Mouse (Mus musculus): Measurements from ENCODE around the gene Igsf11.

The Igsf11 gene

DNA sequence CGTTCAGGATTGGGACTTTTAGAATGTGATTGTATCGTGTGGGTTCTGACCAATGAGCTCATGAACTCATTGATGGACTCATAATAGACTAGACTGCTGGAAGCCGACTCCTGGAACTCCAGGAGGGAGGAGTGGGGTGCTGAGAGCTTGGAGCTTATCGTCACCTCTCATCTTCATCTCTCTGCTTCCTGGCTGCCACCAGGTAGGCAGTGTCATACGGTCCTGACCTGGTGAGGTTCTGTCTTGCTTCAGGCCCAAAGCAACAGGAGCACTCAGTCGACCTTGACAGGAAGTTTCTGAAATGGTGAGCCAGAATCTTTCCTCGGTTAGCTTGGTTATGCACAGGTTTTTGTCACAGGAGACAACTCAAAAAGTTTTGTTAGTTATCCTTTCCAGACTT is at the start of gene Igsf11:
Gene Igsf11 (plus strand): TSS at position 301 of the 400 bp plus-strand sequence.
- DNase-seq (ENCODE audit: inconsistent age in 2 of 2, low spot score in 1 of 2): no peak

DNA sequence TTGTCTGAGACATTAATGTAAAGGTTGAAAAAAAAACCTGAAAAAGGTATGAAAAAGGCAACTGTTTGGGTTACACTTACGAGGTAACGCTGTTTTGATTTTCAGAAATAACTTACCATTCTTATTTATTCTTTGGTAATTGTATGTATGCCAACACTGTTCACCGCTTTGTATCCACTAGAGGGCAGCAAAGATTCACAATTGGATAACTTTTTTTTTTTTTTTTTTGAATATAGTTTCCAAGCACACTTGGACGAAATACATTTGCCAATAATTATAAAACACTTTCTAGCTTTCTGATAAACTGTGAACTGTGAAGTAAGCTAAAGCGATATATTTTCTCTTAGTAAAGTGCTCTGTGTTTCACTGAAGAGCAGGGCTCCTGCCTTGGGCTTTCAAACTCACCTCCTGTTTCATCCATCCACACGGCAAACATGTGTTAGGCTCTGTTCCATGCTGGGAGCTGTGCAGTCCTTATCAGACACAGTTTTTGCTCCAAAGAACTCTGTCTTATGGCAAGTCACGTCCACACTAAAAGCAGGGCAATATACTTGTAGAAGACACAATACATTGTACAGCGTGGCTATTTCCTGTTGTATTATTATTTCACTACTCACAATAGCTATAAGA is 34.2 kb upstream of the Igsf11 start:
- DNase-seq (ENCODE audit: inconsistent age in 2 of 2, low spot score in 1 of 2): peak in 1 of 2 experiments; percentile 36

DNA sequence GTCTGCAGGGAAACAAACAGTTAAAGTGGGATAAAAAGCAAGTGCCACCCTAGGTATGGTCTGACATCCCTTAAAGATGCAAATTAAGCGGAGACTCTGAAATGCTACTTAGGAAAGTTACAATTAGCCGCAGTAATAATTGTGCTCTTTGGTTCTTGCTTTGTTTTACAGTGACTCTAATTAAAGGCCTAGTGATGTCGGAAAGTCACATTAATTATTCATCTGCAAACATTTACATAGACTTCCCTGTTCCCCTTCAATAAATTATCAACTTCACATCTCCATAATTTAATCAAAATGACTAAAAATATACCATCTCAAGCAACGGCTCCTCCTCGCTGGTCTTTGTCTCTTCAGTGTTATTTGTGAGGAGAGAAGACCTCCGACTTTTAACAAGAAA is 31.9 kb upstream of the Igsf11 start:
- no peak for DNase-seq (ENCODE audit: inconsistent age in 2 of 2, low spot score in 1 of 2)

DNA sequence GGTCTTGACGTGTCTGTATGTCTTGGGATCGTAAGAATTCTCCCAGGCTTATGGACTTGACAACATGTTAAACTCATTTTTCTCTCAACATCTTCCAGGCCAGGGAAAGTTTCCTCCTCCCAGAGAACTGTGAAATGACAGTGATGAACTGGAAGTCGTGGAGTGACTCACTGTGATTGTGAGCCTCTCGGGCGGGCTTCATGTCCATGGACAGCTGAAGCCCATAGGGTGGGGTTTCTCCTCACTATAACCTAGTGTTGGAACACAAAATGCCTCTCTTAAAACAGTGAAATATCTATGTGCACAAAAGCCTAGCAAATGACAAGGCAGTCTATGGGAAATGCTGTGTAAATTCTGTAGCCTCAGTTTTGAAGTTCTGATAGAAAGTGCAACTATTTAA is 28.1 kb upstream of the Igsf11 start:
- no peak for DNase-seq (ENCODE audit: inconsistent age in 2 of 2, low spot score in 1 of 2)

DNA sequence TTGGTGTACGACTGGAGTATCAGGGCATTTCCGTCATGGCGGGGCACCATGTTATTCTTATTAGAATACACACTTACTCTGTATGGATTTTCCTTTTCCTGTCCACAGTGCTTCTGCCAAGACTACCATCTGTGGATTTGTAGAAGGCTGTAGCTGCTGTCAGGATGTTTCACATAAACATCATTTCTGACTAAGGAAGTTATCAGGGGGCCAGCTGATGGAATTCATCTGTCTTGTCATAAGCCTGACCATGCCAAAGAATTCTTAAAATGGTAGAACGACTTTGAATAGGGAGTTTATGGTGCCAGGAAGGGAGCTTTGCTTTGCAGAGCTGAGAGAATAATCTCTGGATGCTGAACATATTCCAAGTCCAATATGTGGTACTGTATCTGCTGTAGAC is 19.2 kb upstream of the Igsf11 start:
- no peak for DNase-seq (ENCODE audit: inconsistent age in 2 of 2, low spot score in 1 of 2)

DNA sequence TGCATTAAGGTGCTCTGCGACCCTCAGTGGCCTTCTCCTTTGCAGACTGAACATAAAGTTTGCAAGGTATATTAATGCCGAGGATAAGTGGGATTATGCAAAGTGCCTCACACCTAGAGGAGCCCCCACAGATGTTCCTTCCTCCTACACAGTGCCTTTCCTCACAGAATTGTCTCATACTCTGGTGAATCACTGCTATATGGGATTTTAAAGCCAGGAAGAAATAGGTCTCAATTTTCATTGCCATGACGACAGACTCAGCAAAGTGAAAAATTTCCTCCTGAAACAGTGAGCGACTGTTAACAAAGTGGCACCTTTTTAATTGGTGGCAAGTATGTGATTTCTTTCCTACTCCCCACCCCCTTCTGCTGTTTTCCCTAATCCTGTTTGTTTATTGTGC is 18.0 kb upstream of the Igsf11 start:
- DNase-seq (ENCODE audit: inconsistent age in 2 of 2, low spot score in 1 of 2): no peak

DNA sequence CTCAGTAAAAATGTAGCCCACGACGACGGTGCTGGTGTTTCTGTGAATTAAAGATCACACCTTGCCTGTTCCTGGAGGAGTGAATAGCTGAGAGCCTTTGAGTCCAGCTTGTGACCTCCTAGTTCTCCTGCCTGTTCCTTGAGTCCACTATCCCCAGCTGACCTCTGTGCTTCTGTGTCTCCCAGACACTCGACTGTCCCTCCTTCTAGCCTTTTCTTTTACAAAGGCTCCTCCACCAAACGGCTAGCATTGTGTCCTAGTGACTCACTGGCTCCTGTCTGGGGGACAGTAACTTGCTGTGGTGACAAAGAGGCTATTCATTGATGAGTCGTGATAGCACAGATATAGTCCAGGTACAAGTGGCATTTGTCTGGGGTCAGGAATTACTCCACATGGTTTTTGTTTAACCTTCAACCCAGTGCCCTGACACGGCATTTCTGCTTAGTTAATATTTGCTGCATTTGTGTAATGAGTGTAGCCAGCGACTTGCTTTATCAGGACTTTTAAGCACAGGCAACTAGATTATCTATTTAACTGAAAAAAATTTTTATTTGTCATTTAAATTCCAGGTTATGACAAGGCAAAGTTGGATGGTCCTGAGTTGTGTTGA is 6.5 kb downstream of the Igsf11 start:
- DNase-seq (ENCODE audit: inconsistent age in 2 of 2, low spot score in 1 of 2): no peak

DNA sequence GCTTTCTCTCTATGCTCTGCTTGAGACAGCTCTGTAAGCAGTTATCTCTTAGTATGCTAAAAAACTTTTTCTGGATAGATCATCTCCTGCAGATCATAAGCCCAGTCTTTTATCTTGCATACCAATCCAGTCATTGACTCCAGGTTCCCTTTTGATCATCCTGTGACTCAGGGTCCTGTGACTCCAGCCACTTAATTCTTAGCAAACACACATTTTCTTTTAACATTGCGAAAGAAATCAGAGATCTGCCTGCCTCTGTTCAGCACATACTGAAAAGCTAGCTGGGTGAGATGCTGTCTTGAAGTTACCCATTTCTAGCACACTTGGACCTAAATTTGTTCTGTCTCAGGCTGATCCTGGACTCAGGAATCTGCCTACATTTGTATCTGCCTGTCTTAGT is 7.6 kb downstream of the Igsf11 start:
- no peak for DNase-seq (ENCODE audit: inconsistent age in 2 of 2, low spot score in 1 of 2)

DNA sequence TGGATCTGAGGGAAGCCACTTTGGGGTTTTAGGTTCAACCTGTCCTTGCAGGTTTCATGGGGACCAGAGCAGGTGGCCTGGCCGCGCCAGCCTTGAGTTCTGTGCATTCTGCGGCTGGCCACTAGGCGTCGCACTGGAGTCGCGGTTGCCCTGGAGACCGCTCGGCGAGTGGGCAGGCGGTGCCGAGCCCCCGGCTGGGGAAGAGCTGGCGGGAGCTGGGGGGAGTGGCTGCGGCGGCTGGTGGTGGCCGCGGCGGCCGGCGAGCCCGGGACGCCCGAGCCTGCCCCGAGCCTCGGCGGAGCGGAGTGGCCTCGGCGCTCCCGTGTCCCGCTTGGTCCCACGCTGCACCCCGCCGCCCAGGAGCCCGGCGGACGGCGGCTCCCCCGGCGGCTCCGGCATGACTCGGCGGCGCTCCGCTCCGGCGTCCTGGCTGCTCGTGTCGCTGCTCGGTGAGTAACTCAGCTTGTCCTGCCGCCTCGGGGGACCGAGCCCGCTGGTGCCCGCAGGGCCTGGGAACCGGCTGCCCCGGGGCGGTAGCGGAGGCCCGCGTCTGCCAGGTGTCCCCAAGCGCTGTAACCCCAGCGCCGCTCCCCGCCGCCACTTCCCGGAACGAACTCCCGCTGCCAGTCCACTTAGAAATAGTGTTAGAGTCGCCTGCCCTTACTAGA is 9.8 kb downstream of the Igsf11 start:
- DNase-seq (ENCODE audit: inconsistent age in 2 of 2, low spot score in 1 of 2): peak; percentile 92 to 96

DNA sequence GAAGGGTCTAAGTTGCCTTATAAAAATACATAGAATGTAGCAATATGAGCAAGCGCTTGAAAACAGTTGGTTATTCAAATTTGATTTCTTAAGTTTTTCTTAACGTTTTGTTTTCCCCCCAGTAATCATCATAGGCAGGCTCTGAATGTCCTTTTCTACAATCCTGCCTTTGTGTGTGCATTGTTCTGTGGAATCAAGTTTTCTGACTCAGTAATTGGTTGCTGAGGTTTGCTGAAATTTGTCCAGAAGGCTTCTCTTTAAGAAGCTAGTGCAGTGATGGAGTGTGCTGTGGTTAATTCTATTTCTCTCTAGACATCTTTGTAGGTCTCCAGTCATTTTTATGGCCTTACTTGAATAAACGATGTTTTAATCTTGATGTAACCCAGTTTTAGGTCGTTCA is 10.5 kb downstream of the Igsf11 start:
- DNase-seq (ENCODE audit: inconsistent age in 2 of 2, low spot score in 1 of 2): no peak

DNA sequence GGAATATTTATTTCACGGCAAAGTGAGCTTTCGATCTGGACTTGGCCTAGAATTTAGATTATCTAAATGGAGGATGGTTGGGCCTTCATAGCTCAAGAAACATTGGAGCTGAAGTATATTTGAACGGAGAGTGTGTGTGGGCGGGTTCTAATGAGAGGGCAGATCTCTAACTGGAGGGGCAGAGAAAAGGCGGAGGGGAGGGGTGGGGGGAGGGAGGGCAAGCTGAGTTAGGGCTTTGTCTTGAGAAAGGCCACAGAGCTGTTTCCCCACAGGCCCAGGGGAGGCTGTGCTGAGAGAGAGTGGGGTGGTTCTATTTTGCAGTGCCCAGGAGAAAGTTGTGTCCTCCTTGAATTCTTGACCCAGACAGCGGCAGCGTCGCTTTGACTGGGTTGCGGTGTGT is 11.7 kb downstream of the Igsf11 start:
- DNase-seq (ENCODE audit: inconsistent age in 2 of 2, low spot score in 1 of 2): no peak

DNA sequence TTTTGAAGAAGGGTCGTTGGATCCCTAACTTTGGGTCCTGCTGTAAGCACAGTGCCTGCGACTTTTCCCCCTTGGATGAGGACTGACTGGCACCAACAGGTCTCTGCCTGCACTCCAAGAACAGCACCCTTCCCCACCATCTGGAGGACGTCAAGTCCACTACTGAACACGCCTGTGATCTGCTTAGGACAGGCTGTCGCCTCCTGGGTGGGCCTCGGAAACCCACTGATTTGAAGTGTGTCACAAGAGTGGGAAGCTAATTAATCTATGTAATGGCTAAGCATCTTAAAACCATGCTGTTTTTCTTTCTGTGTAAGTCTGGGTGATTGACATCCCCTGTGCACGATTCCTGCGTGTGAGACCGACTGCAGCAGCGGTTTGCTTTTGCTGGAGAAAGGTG is 13.4 kb downstream of the Igsf11 start:
- DNase-seq (ENCODE audit: inconsistent age in 2 of 2, low spot score in 1 of 2): no peak

DNA sequence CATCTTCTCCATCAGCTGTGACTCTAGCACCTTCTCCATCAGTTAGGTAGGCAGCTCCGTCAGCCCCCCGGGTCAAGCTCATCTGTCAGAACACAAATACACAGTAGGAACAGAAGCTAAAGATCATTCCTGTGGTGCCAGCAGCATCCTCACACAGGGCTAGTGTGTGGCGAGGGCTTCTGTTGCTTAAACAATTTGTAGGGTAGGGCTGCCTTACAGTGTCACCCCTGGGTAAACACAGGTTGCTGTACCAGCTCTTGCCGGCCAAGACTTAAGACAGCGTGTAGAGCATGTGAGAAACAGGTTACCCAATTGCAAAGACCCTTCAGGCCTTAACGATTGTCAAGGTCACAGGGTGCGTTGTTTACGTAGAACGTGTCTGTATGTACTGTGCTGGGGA is 15.8 kb downstream of the Igsf11 start:
- DNase-seq (ENCODE audit: inconsistent age in 2 of 2, low spot score in 1 of 2): no peak

DNA sequence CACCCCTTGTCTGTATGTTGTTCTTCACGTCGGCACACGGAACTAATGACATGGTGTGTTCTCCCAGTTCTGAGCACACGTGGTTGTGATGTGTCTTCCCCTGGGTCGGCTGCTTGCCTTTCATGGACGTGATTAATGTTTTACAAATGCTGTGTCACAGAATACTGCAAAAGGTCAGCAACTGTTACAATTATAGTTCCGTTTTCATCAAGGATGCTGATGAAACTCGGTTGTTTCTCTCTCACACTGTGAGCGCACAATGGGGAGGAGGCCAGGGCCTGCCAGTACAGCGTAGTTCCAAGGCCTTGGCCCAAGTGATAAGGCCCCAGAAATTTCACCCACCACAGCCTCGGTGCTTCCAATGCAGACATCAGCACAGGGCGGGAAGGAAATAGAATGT is 17.0 kb downstream of the Igsf11 start:
- peak; percentile 33 to 83 for DNase-seq (ENCODE audit: inconsistent age in 2 of 2, low spot score in 1 of 2)

DNA sequence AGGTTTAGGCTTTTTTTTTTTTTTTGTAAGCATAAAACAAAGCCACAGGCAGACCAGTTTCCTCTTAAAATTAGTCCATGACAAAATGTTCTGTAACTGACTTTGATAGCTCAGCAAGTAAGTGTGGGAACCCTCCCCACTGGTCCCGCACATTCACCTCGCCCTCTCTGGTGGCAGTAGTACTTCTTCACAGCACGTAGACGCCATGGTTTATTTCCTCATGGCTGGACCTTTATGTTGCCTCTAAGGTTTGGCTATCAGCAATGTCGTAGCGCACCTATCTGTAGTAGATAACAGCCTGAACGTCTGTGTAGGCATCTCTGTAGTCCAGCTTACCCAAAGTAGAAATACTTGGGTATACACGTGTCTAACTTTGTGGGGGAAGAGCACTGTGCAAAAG is 17.6 kb downstream of the Igsf11 start:
- no peak for DNase-seq (ENCODE audit: inconsistent age in 2 of 2, low spot score in 1 of 2)

DNA sequence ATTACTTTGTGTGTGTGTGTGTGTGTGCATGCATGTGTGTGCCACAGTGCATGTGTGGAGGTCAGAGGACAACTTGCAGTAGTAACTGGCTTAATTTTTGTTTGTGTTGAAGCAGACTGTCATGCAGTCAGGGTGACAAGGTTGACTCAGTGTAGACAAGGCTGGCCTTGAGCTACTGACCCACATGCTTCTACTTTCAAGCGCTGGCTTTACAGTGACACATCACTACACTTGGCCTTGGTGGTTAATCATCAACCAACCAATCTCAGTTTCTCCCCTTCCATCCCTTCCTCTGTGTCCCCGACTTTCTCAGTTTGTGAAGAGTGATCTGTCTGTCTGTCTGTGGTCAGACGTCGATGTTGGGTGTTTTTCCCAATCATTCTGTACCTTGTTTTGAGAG is 23.0 kb downstream of the Igsf11 start:
- DNase-seq (ENCODE audit: inconsistent age in 2 of 2, low spot score in 1 of 2): peak; percentile 67 to 84

DNA sequence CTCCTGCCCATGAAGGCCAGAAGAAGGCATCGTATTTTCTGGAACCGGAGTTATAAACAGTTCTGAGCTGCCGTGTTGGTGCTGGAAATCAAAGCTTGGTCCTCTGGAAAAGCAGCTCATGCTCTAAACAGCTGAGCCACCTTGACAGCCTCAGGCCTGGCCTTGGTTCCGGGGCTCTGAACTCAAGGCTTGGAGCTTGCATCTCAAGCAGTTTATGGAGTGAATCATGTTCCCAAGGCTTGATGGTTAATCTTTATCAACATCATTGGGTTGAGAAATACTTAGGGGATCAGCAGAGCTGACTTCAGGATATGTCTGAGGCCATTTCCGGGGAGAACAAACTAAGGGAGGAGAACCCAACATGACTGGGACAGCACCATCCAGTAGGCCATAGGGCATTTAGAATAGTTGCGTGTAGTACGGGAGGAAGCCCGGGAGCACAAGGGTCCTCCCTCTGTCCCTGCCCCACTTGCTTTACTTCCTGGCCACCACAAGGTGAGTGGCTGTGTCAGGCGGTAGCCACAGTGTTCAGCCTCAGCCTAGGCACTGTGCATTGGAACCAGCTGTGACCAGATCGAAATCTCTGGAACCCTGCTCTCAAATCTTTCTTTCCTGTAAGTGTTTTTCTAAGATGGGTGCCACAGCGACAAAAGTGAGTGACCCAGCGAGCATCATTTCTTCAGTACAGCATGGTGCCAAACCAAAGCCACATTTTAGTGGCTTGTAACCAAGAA is 23.7 kb downstream of the Igsf11 start:
- peak in 1 of 2 experiments; percentile 55 for DNase-seq (ENCODE audit: inconsistent age in 2 of 2, low spot score in 1 of 2)

DNA sequence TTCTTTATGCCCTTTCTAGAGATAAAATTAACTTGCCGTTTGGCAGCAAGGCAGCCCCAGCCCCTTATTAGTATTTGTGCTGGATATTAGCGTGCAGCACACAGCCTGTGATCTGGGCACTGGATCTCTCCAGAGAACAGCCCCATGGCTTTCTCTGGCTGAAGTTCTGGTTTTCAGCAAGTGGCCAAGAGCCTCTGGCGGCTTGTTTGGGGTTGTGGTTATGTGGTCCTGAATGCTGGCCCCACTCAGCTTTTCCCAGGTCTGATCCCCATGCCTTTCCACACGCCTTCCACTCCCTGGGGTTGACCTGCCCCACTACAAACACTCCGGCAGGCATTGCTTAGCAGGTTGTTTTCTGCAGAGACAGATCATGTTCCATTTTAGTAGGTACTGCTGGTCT is 24.4 kb downstream of the Igsf11 start:
- DNase-seq (ENCODE audit: inconsistent age in 2 of 2, low spot score in 1 of 2): no peak

DNA sequence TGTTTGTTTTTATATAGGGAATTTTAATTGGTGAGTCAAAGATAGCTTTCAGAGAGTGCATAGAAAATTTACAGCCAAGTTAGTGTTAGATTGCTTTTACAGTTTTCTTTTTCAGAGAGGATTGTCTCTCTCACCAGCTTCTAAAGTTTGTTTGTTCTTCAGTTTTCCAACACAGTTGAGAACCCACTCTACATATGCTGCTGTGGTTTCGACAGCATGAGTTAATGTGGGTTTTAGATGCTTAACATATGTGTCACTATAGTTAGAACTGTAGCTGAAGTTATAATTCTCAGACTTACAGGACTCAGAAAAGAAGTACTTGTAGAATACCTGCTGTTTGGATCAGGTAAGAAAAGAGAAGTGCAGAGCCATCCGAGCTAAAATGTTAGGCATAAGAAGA is 25.6 kb downstream of the Igsf11 start:
- no peak for DNase-seq (ENCODE audit: inconsistent age in 2 of 2, low spot score in 1 of 2)

DNA sequence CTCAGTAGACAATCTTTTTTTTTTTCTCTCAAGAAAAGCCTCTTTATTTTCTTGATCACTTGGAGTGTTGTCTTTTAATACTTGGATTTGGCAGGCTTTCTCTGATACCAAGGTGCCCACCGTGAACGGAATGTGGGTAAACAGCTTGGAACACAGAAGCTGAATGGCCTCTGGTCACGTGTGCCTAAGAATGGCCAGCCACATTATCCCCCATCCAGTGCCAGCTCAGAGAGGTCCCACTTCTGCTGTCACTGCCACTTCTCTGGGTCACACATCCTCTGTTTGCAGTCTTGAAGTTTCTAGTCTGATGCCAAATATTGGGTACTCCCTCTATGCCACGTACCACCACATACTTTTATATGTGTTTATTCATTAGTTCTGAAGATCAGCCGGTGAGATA is 28.0 kb downstream of the Igsf11 start:
- no peak for DNase-seq (ENCODE audit: inconsistent age in 2 of 2, low spot score in 1 of 2)

DNA sequence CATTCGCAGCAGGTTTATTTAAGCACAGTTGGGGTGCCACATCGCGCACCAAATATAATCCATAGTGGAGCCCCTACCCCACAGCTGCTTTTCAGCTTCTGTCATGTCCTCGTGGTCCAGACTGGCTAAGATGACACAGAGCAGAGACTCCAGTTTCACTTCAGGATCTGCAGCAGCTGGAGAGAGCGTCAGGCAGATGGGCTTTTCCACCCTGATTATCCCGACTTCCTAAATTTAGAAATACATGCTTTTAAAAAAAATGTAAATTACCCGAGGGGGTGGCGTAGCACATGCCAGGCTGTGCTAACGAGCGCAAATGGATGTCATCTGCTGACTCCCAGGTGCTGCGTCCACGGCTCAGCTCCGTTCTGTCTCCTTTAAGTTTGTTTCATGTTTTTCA is 32.5 kb downstream of the Igsf11 start:
- no peak for DNase-seq (ENCODE audit: inconsistent age in 2 of 2, low spot score in 1 of 2)

DNA sequence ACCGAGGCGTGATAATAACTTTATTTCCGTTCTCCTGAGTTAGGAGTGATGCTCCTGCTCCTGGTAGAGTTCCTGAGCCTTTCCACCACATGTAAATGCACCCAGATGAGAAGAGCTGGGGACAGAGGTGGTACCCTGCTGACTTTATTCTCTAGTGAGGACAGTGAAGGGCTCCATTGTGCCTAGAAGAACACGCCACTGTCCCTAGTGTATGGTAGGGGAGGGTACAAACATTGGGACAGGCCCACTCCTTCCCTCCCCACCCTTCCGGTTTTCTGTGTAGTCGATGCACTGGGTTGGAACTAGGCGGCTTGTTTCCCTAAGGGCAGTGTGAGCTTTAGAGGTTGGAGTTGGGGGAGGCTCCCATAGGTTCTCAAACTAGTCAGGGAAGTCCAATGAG is 36.3 kb downstream of the Igsf11 start:
- DNase-seq (ENCODE audit: inconsistent age in 2 of 2, low spot score in 1 of 2): no peak
